Mouse (Mus musculus) bone marrow, adult 2 months (tissue): ENCODE measurements around the gene Snx32.

ENCODE experiments used
- CTCF ChIP-seq: fragments of 200-500 bp; IDR thresholded peaks from 2 replicates; pipeline ENCODE4 v1.5.1; 2011; ENCODE audit warnings: low read length, control low read depth; ENCODE audit not compliant: control insufficient read depth, insufficient read depth
- POLR2A ChIP-seq: fragments of 200-500 bp; IDR thresholded peaks from 2 replicates; pipeline ENCODE4 v1.6.1; 2011; ENCODE audit warnings: low read depth, mild to moderate bottlenecking, control low read depth, low read length, borderline replicate concordance; ENCODE audit not compliant: control insufficient read depth

- TF ChIP-seq CTCF (no peak), POLR2A (no peak)
Measured at GRCm38 (mm10) chr19:5484496-5484895, 25.8 kb downstream of the Snx32 start.
